Mouse (Mus musculus): ENCODE measurements around the gene 4921524J17Rik. TPM values are rescaled to one million over a fixed set of nuclear protein-coding genes. Genes with fewer than 3 reads are reported as not detected.

Gene 4921524J17Rik
- total and polyA plus RNA-seq, 3 experiments, result 8.1 to 22.5 (median 18.3) TPM

- H3K27ac ChIP-seq, result no peak overlapping the region
- H3K9ac ChIP-seq (ENCODE audit: low read depth, low read length), result no peak overlapping the region
- 93% methylated on average over 1 of the region's 1 CpGs for WGBS
- no peak overlapping the region for H3K4me3 ChIP-seq
- H3K4me1 ChIP-seq (ENCODE audit: control insufficient read depth, insufficient read depth, low read length), result no peaks in the 10 kb centered on the region; the same call in 1 of the 2 replicates
- TF ChIP-seq CTCF (IDR thresholded peaks at IDR 0.05) (no peak), POLR2A (IDR thresholded peaks at IDR 0.05; ENCODE audit: insufficient read depth, low read depth, low read length) (no peak), EP300 (IDR thresholded peaks at IDR 0.05; ENCODE audit: insufficient read depth, low read depth, low read length) (no peak)
- DNase-seq, result no peak
- H3K79me2 ChIP-seq (replicated peaks; ENCODE audit: control insufficient read depth, insufficient read depth, low read length), result no peaks in the 10 kb centered on the region
- intact Hi-C loops (cut with DNase I), result no loop called here
- no peaks in the 10 kb centered on the region; the same call in 1 of the 2 replicates for H3K36me3 ChIP-seq (ENCODE audit: control insufficient read depth, insufficient read depth, low read length)
- H3K27me3 ChIP-seq (ENCODE audit: control insufficient read depth, insufficient read depth, low read length), result no peaks in the 10 kb centered on the region
Measured at GRCm38 (mm10) chr8:85372465-85372839, 60.2 kb downstream of the 4921524J17Rik start.

DNA sequence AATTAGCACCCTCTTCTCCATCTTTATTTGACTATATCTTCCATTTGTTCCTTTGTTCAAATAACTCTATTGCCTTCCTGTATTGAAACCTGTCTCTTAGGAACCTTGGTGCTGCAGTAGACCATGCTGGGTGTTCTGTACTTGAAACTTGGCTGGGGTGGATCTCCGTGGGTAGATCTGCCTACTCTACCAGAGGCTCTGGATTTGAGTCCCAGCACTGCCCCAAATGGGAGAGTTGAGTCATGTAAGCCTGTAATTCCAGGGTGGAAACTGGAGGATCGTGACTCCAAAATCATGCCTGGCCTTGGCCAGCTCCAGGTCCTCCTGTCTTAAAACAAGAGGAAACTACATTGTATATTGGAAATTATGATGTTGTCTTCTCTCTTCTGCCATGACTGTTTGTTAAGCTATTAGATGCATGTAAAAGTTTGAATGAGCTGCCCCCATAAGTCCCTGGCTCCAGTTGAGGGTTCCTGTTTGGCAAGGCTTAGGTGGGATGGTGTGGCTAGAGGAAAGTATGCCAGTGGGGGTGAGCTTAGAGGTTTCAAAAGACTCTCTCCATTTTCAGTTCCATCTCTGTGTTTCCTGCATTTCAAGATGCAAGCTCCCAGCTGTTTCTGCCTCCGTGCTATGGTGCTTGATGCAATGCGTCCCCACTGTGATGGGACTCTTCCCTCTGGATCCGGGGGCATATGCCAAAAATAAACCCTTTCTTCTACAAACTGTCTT, 60.7 kb downstream of the 4921524J17Rik start:
- Histone ChIP-seq H3K4me3 (no peak overlapping the region), H3K36me3 (ENCODE audit: control insufficient read depth, insufficient read depth, low read length) (no peaks in the 10 kb centered on the region; the same call in 1 of the 2 replicates), H3K9ac (ENCODE audit: low read depth, low read length) (no peak overlapping the region), H3K79me2 (replicated peaks; ENCODE audit: control insufficient read depth, insufficient read depth, low read length) (no peaks in the 10 kb centered on the region), H3K4me1 (ENCODE audit: control insufficient read depth, insufficient read depth, low read length) (peaks cover 2% of the 10 kb centered on the region; the same call in 1 of the 2 replicates), H3K27ac (no peak overlapping the region), H3K27me3 (ENCODE audit: control insufficient read depth, insufficient read depth, low read length) (no peaks in the 10 kb centered on the region)
- no peak for DNase-seq
- intact Hi-C loops (cut with DNase I), result no loop called here
- WGBS, result 62% methylated on average over 5 of the region's 5 CpGs
- TF ChIP-seq POLR2A (IDR thresholded peaks at IDR 0.05; ENCODE audit: insufficient read depth, low read depth, low read length), result no peak
- no peak for TF ChIP-seq EP300 (IDR thresholded peaks at IDR 0.05; ENCODE audit: insufficient read depth, low read depth, low read length)
- no peak for TF ChIP-seq CTCF (IDR thresholded peaks at IDR 0.05)

DNA sequence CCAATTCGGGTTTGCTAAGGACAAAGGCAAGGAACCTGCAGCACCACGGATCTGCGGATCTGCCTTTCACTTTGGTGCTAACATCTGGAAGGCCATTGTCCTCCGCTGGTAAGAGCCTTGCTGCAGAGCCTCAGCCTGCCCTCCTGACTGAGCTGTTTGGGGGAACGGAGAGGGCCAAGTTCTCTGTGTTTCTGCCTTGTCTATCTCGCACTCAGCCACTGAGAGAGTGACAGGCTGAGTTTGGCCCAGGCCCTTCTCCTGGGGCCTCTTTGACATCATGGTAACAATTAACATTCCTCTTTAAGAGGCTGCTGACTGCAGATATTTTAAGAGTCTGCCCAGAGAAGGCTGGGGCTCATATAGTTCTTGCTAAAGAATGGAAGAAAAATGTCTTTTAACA, 67.5 kb downstream of the 4921524J17Rik start:
- DNase-seq, result peak; percentile 49 to 75
- peak overlapping the region; percentile 85 for H3K27ac ChIP-seq
- H3K9ac ChIP-seq (ENCODE audit: low read depth, low read length), result peak overlapping the region; percentile 44
- H3K4me1 ChIP-seq (ENCODE audit: control insufficient read depth, insufficient read depth, low read length), result peaks cover 2% of the 10 kb centered on the region; the same call in 1 of the 2 replicates
- TF ChIP-seq POLR2A (IDR thresholded peaks at IDR 0.05; ENCODE audit: insufficient read depth, low read depth, low read length), result peak; percentile 96
- TF ChIP-seq EP300 (IDR thresholded peaks at IDR 0.05; ENCODE audit: insufficient read depth, low read depth, low read length), result peak; percentile 93
- TF ChIP-seq CTCF (IDR thresholded peaks at IDR 0.05), result no peak
- peak overlapping the region; percentile 57 for H3K4me3 ChIP-seq
- intact Hi-C loops (cut with DNase I), result loop anchor here (1.0 kb wide), 1 partner anchor 14 kb away; no protein-coding TSS in a partner anchor
- WGBS, result 37% methylated on average over 6 of the region's 6 CpGs
- no peaks in the 10 kb centered on the region for H3K79me2 ChIP-seq (replicated peaks; ENCODE audit: control insufficient read depth, insufficient read depth, low read length)
- no peaks in the 10 kb centered on the region; the same call in none of the 2 replicates for H3K36me3 ChIP-seq (ENCODE audit: control insufficient read depth, insufficient read depth, low read length)
- no peaks in the 10 kb centered on the region for H3K27me3 ChIP-seq (ENCODE audit: control insufficient read depth, insufficient read depth, low read length)

DNA sequence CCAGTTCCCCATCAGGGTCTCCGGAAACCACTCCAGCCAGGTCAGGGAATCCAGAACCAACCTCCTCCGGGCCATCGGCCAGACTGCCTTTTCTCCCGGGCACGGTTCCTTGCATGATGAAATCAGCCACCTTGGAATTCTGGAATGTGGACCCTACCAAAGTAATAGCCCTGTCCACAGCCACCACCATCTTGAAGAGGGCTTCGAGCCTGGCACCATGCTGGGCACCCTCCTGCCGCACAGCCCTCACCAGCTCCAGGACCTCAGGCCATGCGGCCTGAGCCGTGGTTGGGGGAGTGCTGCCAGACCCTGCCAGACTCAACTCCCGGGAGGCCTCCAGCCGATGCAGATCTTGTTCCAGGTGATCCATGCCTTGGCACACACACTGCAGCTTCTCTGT, 68.0 kb downstream of the 4921524J17Rik start:
- peak overlapping the region; percentile 85 for H3K27ac ChIP-seq
- TF ChIP-seq EP300 (IDR thresholded peaks at IDR 0.05; ENCODE audit: insufficient read depth, low read depth, low read length) (no peak), POLR2A (IDR thresholded peaks at IDR 0.05; ENCODE audit: insufficient read depth, low read depth, low read length) (no peak), CTCF (IDR thresholded peaks at IDR 0.05) (no peak)
- no peaks in the 10 kb centered on the region for H3K79me2 ChIP-seq (replicated peaks; ENCODE audit: control insufficient read depth, insufficient read depth, low read length)
- 26% methylated on average over 11 of the region's 11 CpGs for WGBS
- H3K9ac ChIP-seq (ENCODE audit: low read depth, low read length), result peak overlapping the region; percentile 44
- DNase-seq, result peak; percentile 38 to 47
- intact Hi-C loops (cut with DNase I), result loop anchor here (1.0 to 5.0 kb wide), 2 partner anchors 15 to 33 kb away; no protein-coding TSS in a partner anchor
- no peaks in the 10 kb centered on the region for H3K27me3 ChIP-seq (ENCODE audit: control insufficient read depth, insufficient read depth, low read length)
- H3K4me3 ChIP-seq, result peak overlapping the region; percentile 57
- H3K4me1 ChIP-seq (ENCODE audit: control insufficient read depth, insufficient read depth, low read length), result peaks cover 2% of the 10 kb centered on the region; the same call in 1 of the 2 replicates
- H3K36me3 ChIP-seq (ENCODE audit: control insufficient read depth, insufficient read depth, low read length), result peaks cover 4% of the 10 kb centered on the region

DNA sequence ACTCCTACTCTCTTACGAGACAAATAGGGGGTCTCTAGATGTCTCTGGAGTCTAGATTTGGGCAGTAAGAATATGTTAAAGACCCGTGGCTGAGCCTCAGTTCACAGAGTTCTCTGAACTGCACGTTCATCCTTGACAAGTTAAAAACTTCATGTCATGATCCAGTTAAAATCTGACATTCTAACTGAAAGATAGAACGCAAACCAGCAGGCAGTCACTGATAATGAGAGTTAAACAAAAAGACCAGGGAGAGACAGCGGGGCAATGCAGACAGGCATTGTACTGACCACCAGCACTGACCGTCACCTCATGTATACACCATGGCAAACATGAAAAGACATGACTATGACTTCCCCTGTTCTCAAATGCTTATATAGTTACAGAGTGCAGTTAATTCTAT, 69.2 kb downstream of the 4921524J17Rik start:
- Histone ChIP-seq H3K4me1 (ENCODE audit: control insufficient read depth, insufficient read depth, low read length) (peaks cover 2% of the 10 kb centered on the region; the same call in 1 of the 2 replicates), H3K4me3 (peak overlapping the region; percentile 57), H3K79me2 (replicated peaks; ENCODE audit: control insufficient read depth, insufficient read depth, low read length) (no peaks in the 10 kb centered on the region), H3K27ac (peak overlapping the region; percentile 85), H3K36me3 (ENCODE audit: control insufficient read depth, insufficient read depth, low read length) (peaks cover 4% of the 10 kb centered on the region), H3K9ac (ENCODE audit: low read depth, low read length) (peak overlapping the region; percentile 68), H3K27me3 (ENCODE audit: control insufficient read depth, insufficient read depth, low read length) (no peaks in the 10 kb centered on the region)
- no peak for TF ChIP-seq CTCF (IDR thresholded peaks at IDR 0.05)
- TF ChIP-seq EP300 (IDR thresholded peaks at IDR 0.05; ENCODE audit: insufficient read depth, low read depth, low read length), result no peak
- TF ChIP-seq POLR2A (IDR thresholded peaks at IDR 0.05; ENCODE audit: insufficient read depth, low read depth, low read length), result no peak
- 59% methylated on average over 6 of the region's 6 CpGs for WGBS
- intact Hi-C loops (cut with DNase I), result loop anchor here (5.0 kb wide), 1 partner anchor 34 kb away; no protein-coding TSS in a partner anchor
- no peak for DNase-seq

DNA sequence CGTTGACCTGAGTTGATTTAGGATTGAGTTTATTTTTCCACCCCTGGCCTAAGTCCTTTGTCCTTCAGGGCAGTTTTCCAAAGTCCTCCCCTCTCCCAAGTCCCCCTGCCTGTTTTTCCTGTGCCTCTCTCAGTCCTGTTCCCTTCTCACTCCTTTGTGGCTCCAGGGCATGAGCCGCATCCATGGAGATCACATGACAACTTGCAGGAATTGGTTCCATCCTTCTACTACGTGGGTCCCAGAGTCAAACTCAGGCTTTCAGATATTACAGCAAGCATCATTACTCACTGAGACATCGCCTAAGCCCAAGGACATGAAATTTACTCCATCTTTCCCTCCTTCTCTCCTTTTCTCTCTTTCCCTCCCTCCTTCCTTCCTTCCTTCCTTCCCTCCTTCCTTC, 70.4 kb downstream of the 4921524J17Rik start:
- Histone ChIP-seq H3K79me2 (replicated peaks; ENCODE audit: control insufficient read depth, insufficient read depth, low read length) (no peaks in the 10 kb centered on the region), H3K9ac (ENCODE audit: low read depth, low read length) (peak overlapping the region; percentile 0; the same call in 1 of the 2 replicates), H3K27ac (peak overlapping the region; percentile 85; the same call in 1 of the 2 replicates), H3K4me3 (peak overlapping the region; percentile 57), H3K27me3 (ENCODE audit: control insufficient read depth, insufficient read depth, low read length) (no peaks in the 10 kb centered on the region), H3K36me3 (ENCODE audit: control insufficient read depth, insufficient read depth, low read length) (peaks cover 6% of the 10 kb centered on the region), H3K4me1 (ENCODE audit: control insufficient read depth, insufficient read depth, low read length) (peaks cover 2% of the 10 kb centered on the region; the same call in 1 of the 2 replicates)
- WGBS, result 40% methylated on average over 4 of the region's 4 CpGs
- TF ChIP-seq EP300 (IDR thresholded peaks at IDR 0.05; ENCODE audit: insufficient read depth, low read depth, low read length) (0 out of 2 replicates have a peak, but pooled peaks have one; percentile 12), CTCF (IDR thresholded peaks at IDR 0.05) (no peak), POLR2A (IDR thresholded peaks at IDR 0.05; ENCODE audit: insufficient read depth, low read depth, low read length) (no peak)
- DNase-seq, result no peak
- intact Hi-C loops (cut with DNase I), result loop anchor here (5.0 kb wide), 1 partner anchor 35 kb away; no protein-coding TSS in a partner anchor

Other genes with a start within 250 kb of the 4921524J17Rik start
- not detected for gene Olfr371, start 206.8 kb downstream of the 4921524J17Rik start, total RNA-seq (2021)
- gene Olfr371, start 206.8 kb downstream of the 4921524J17Rik start, polyA plus RNA-seq (2012; rRNA removed), result not detected in 2 replicates
- gene Orc6, start 133.2 kb downstream of the 4921524J17Rik start, total RNA-seq (2021), result 1 to 10 TPM; 5.2 to 5.5 TPM
- 6.1 and 7.1 TPM in 2 replicates for gene Orc6, start 133.2 kb downstream of the 4921524J17Rik start, polyA plus RNA-seq (2012; rRNA removed)
- gene Vps35, start 133.0 kb downstream of the 4921524J17Rik start, total RNA-seq (2021), result 10 to 100 TPM; 63.5 to 68.9 TPM
- gene Vps35, start 133.0 kb downstream of the 4921524J17Rik start, polyA plus RNA-seq (2012; rRNA removed), result 19.0 and 40.9 TPM in 2 replicates
- 100 to 1,000 TPM; 422 to 470 TPM for gene Mylk3, start 46.5 kb downstream of the 4921524J17Rik start, total RNA-seq (2021)
- 180 and 297 TPM in 2 replicates for gene Mylk3, start 46.5 kb downstream of the 4921524J17Rik start, polyA plus RNA-seq (2012; rRNA removed)
- 10 to 100 TPM; 32.4 to 35.2 TPM for gene Gpt2, start 59.7 kb upstream of the 4921524J17Rik start, total RNA-seq (2021)
- gene Gpt2, start 59.7 kb upstream of the 4921524J17Rik start, polyA plus RNA-seq (2012; rRNA removed), result 19.7 and 30.0 TPM in 2 replicates
- 100 to 1,000 TPM; 250 to 278 TPM for gene Dnaja2, start 122.5 kb upstream of the 4921524J17Rik start, total RNA-seq (2021)
- gene Dnaja2, start 122.5 kb upstream of the 4921524J17Rik start, polyA plus RNA-seq (2012; rRNA removed), result 30.2 and 51.2 TPM in 2 replicates